Mouse (Mus musculus) midbrain, embryonic 11.5 days (tissue): Measurements from ENCODE around the gene Rab11a. TPM values are rescaled to one million over a fixed set of nuclear protein-coding genes. Genes with fewer than 3 reads are reported as not detected.
"Not testable (repeated sequence)": the region's sequence is repeated elsewhere in the genome, so short reads cannot be mapped to it uniquely, and the experiment has no call there.

ENCODE experiments used
- ATAC-seq: fragments of 200-750 bp; cut with Nextera tagmentation; 2 replicates; pipeline ENCODE4 v1.8.0; 2017; ENCODE audit warnings: moderate TSS enrichment, moderate library complexity; ENCODE audit not compliant: low FRiP score
- DNase-seq: peaks from one replicate; pipeline ENCODE4 v3.0.0; 2015; ENCODE audit warnings: low spot score; ENCODE audit errors: missing footprints
- H3K27ac ChIP-seq: fragments of 300-500 bp; sonication (generic); 2 replicates; pipeline ENCODE4 v1.5.1; 2014; ENCODE audit warnings: low read depth, low read length
- H3K27me3 ChIP-seq: fragments of 300-500 bp; sonication (generic); 2 replicates; pipeline ENCODE4 v1.6.1; 2014; ENCODE audit warnings: mild to moderate bottlenecking, low read length, moderate library complexity, mixed read lengths; ENCODE audit not compliant: control insufficient read depth, insufficient read depth
- H3K36me3 ChIP-seq: fragments of 300-500 bp; sonication (generic); 2 replicates; pipeline ENCODE4 v1.6.1; 2014; ENCODE audit warnings: mild to moderate bottlenecking, low read length, moderate library complexity, mixed read lengths; ENCODE audit not compliant: control insufficient read depth, insufficient read depth
- H3K4me1 ChIP-seq: fragments of 300-500 bp; sonication (generic); 2 replicates; pipeline ENCODE4 v1.6.1; 2014; ENCODE audit warnings: low read length; ENCODE audit not compliant: control insufficient read depth, insufficient read depth
- H3K4me2 ChIP-seq: fragments of 300-500 bp; sonication (generic); 2 replicates; pipeline ENCODE4 v1.6.1; 2014; ENCODE audit warnings: mild to moderate bottlenecking, moderate library complexity
- H3K4me3 ChIP-seq: fragments of 300-500 bp; sonication (generic); 2 replicates; pipeline ENCODE4 v1.5.1; 2014; ENCODE audit warnings: low read depth, low read length
- H3K9ac ChIP-seq: fragments of 300-500 bp; sonication (generic); 2 replicates; pipeline ENCODE4 v1.6.1; 2014; ENCODE audit warnings: low read length
- H3K9me3 ChIP-seq: fragments of 300-500 bp; sonication (generic); 2 replicates; pipeline ENCODE4 v1.6.1; 2016; ENCODE audit warnings: low read length; ENCODE audit not compliant: control insufficient read depth
- WGBS: fragments of 180-500 bp; shearing (Covaris S2); extraction: QIAGEN DNeasy Blood & Tissue Kit; methylation state at CpG from one replicate; pipeline ENCODE4 v1.1.7; 2014; 5-methylcytosine and 5-hydroxymethylcytosine counted together
- polyA plus RNA-seq: library from polyadenylated mRNA; unstranded; fragments of >200 nt; fragmentation: Nextera tagmentation; extraction: Ambion mirVana; gene quantifications from 2 replicates; pipeline ENCODE4 v1.2.1, GENCODE M21; 2014

Gene Rab11a
- polyA plus RNA-seq, 1 experiment from 2014 or later, result 300 TPM

GRCm38 (mm10) chr9:64734992-64735391, 2.6 kb downstream of the Rab11a start:
- not testable (repeated sequence) for ATAC-seq, H3K4me3 ChIP-seq
- WGBS, result 87% methylated on average over 7 of the region's 7 CpGs

GRCm38 (mm10) chr9:64734166-64734565, 3.4 kb downstream of the Rab11a start:
- ATAC-seq, result no peak
- no peak for DNase-seq
- 81% methylated on average over 6 of the region's 6 CpGs for WGBS
- no peaks in the 10 kb centered on the region for H3K36me3 ChIP-seq
- no peaks in the 10 kb centered on the region for H3K9me3 ChIP-seq
- H3K4me3 ChIP-seq, result no peak overlapping the region
- no peak overlapping the region for H3K9ac ChIP-seq
- no peak overlapping the region for H3K27ac ChIP-seq
- H3K4me2 ChIP-seq, result no peak overlapping the region
- no peaks in the 10 kb centered on the region for H3K27me3 ChIP-seq
- peaks cover 6% of the 10 kb centered on the region for H3K4me1 ChIP-seq

More at GRCm38 (mm10) chr9:64734992-64735391, 2.6 kb downstream of the Rab11a start:
- H3K27ac ChIP-seq, DNase-seq, H3K9me3 ChIP-seq, H3K9ac ChIP-seq, H3K4me2 ChIP-seq, H3K4me1 ChIP-seq, H3K36me3 ChIP-seq, H3K27me3 ChIP-seq: not testable (repeated sequence)

GRCm38 (mm10) chr9:64731029-64731560, 6.5 kb downstream of the Rab11a start:
- no peak overlapping the region for H3K9ac ChIP-seq
- H3K4me1 ChIP-seq, result peaks cover 4% of the 10 kb centered on the region
- no peak overlapping the region for H3K4me2 ChIP-seq
- peak; percentile 35 for DNase-seq
- no peaks in the 10 kb centered on the region for H3K9me3 ChIP-seq
- ATAC-seq, result no peak
- WGBS, result 91% methylated on average over 3 of the region's 3 CpGs
- H3K36me3 ChIP-seq, result no peaks in the 10 kb centered on the region
- H3K4me3 ChIP-seq, result no peak overlapping the region
- H3K27ac ChIP-seq, result no peak overlapping the region
- no peaks in the 10 kb centered on the region for H3K27me3 ChIP-seq

GRCm38 (mm10) chr9:64726454-64726853, 11.1 kb downstream of the Rab11a start:
- no peaks in the 10 kb centered on the region for H3K27me3 ChIP-seq
- no peaks in the 10 kb centered on the region; the same call in 1 of the 2 replicates for H3K36me3 ChIP-seq
- WGBS, result 96% methylated on average over 5 of the region's 5 CpGs

GRCm38 (mm10) chr9:64719526-64720163, 17.9 kb downstream of the Rab11a start:
- WGBS, result 91% methylated on average over 5 of the region's 5 CpGs
- Histone ChIP-seq H3K9me3 (no peaks in the 10 kb centered on the region), H3K27me3 (no peaks in the 10 kb centered on the region), H3K4me1 (no peaks in the 10 kb centered on the region), H3K4me2 (no peak overlapping the region), H3K9ac (no peak overlapping the region), H3K27ac (no peak overlapping the region), H3K4me3 (no peak overlapping the region), H3K36me3 (no peaks in the 10 kb centered on the region)
- ATAC-seq (no peak), DNase-seq (peak; percentile 17)

More at GRCm38 (mm10) chr9:64726454-64726853, 11.1 kb downstream of the Rab11a start:
- Histone ChIP-seq H3K4me3 (no peak overlapping the region), H3K27ac (no peak overlapping the region), H3K4me1 (no peaks in the 10 kb centered on the region), H3K9me3 (no peaks in the 10 kb centered on the region), H3K4me2 (no peak overlapping the region), H3K9ac (no peak overlapping the region)
- DNase-seq (peak; percentile 12), ATAC-seq (no peak)

GRCm38 (mm10) chr9:64710291-64710690, 27.3 kb downstream of the Rab11a start:
- DNase-seq, H3K9me3 ChIP-seq, H3K9ac ChIP-seq, H3K36me3 ChIP-seq, ATAC-seq, H3K4me2 ChIP-seq, H3K27me3 ChIP-seq, H3K4me1 ChIP-seq, H3K4me3 ChIP-seq, H3K27ac ChIP-seq: not testable (repeated sequence)
- 87% methylated on average over 3 of the region's 5 CpGs for WGBS

- H3K27ac ChIP-seq, result no peak overlapping the region
- DNase-seq (peak; percentile 56), ATAC-seq (no peak)
- no peaks in the 10 kb centered on the region for H3K9me3 ChIP-seq
- H3K36me3 ChIP-seq, result no peaks in the 10 kb centered on the region
- no peak overlapping the region for H3K4me2 ChIP-seq
- H3K27me3 ChIP-seq, result no peaks in the 10 kb centered on the region
- no peak overlapping the region for H3K9ac ChIP-seq
- no peak overlapping the region for H3K4me3 ChIP-seq
- 86% methylated on average over 5 of the region's 5 CpGs for WGBS
- no peaks in the 10 kb centered on the region for H3K4me1 ChIP-seq
These were observed 33.3 kb downstream of the Rab11a start for GRCm38 (mm10) chr9:64704073-64704840.

GRCm38 (mm10) chr9:64703420-64703965, 34.1 kb downstream of the Rab11a start:
- ATAC-seq (no peak), DNase-seq (peak; percentile 28)
- no peak overlapping the region for H3K27ac ChIP-seq
- H3K9ac ChIP-seq, result no peak overlapping the region
- H3K36me3 ChIP-seq, result no peaks in the 10 kb centered on the region
- H3K9me3 ChIP-seq, result no peaks in the 10 kb centered on the region
- no peaks in the 10 kb centered on the region for H3K4me1 ChIP-seq
- no peaks in the 10 kb centered on the region for H3K27me3 ChIP-seq
- H3K4me2 ChIP-seq, result no peak overlapping the region
- no peak overlapping the region for H3K4me3 ChIP-seq

- 81% methylated on average over 2 of the region's 2 CpGs for WGBS
- H3K4me1 ChIP-seq, result no peaks in the 10 kb centered on the region
- no peak overlapping the region for H3K9ac ChIP-seq
- no peak overlapping the region for H3K27ac ChIP-seq
- DNase-seq (no peak), ATAC-seq (no peak)
- no peaks in the 10 kb centered on the region for H3K9me3 ChIP-seq
- no peaks in the 10 kb centered on the region for H3K36me3 ChIP-seq
- H3K4me2 ChIP-seq, result no peak overlapping the region
- H3K27me3 ChIP-seq, result no peaks in the 10 kb centered on the region
- H3K4me3 ChIP-seq, result no peak overlapping the region
These were observed 34.6 kb downstream of the Rab11a start for GRCm38 (mm10) chr9:64702937-64703336.
